Mouse (Mus musculus) liver, postnatal 0 days (tissue): ENCODE measurements around the gene Gm29797. TPM values are rescaled to one million over a fixed set of nuclear protein-coding genes. Genes with fewer than 3 reads are reported as not detected.

Experiments
- ATAC-seq: fragments of 200-750 bp; cut with Nextera tagmentation; 2 replicates; pipeline ENCODE4 v1.8.0; 2017; ENCODE audit warnings: mild to moderate bottlenecking, moderate library complexity
- DNase-seq: peaks from one replicate; pipeline ENCODE4 v3.0.0-alpha.2; 2016
- H3K27ac ChIP-seq: fragments of 300-500 bp; sonication (generic); 2 replicates; pipeline ENCODE4 v1.5.1; 2014; ENCODE audit warnings: antibody characterized with exemption, moderate library complexity, mild to moderate bottlenecking, low read depth
- H3K27me3 ChIP-seq: fragments of 300-500 bp; sonication (generic); 2 replicates; pipeline ENCODE4 v1.6.1; 2014; ENCODE audit warnings: low read length, control low read depth, mixed read lengths; ENCODE audit not compliant: insufficient read depth
- H3K36me3 ChIP-seq: fragments of 300-500 bp; sonication (generic); replicated peaks from 2 replicates; pipeline ENCODE4 v1.6.1; 2014; ENCODE audit warnings: mild to moderate bottlenecking, control low read depth, low read length, moderate library complexity, mixed read lengths; ENCODE audit not compliant: insufficient read depth
- H3K4me1 ChIP-seq: fragments of 300-500 bp; sonication (generic); 2 replicates; pipeline ENCODE4 v1.6.1; 2014; ENCODE audit warnings: antibody characterized with exemption, mild to moderate bottlenecking, control low read depth; ENCODE audit not compliant: insufficient read depth
- H3K4me2 ChIP-seq: fragments of 300-500 bp; sonication (generic); 2 replicates; pipeline ENCODE4 v1.6.1; 2014; ENCODE audit warnings: low read depth, mild to moderate bottlenecking, low read length, moderate library complexity, mixed read lengths
- H3K4me3 ChIP-seq: fragments of 300-500 bp; sonication (generic); 2 replicates; pipeline ENCODE4 v1.5.1; 2014; ENCODE audit warnings: low read depth, low read length
- H3K9ac ChIP-seq: fragments of 300-500 bp; sonication (generic); replicated peaks from 2 replicates; pipeline ENCODE4 v1.6.1; 2014; ENCODE audit warnings: mild to moderate bottlenecking, moderate library complexity
- H3K9me3 ChIP-seq: fragments of 300-500 bp; sonication (generic); 2 replicates; pipeline ENCODE4 v1.6.1; 2016; ENCODE audit warnings: mild to moderate bottlenecking, control low read depth, low read length, mixed read lengths
- CTCF ChIP-seq: sonication (generic); IDR thresholded peaks from 2 replicates; pipeline ENCODE4 v1.5.1; 2016; ENCODE audit warnings: antibody characterized with exemption, low read depth
- EP300 ChIP-seq: IDR thresholded peaks from 2 replicates; pipeline ENCODE4 v1.6.1; 2016; ENCODE audit warnings: antibody characterized with exemption, low read depth, mild to moderate bottlenecking
- WGBS: fragments of 180-500 bp; shearing (Covaris S2); extraction: QIAGEN DNeasy Blood & Tissue Kit; methylation state at CpG from one replicate; pipeline ENCODE4 v1.1.7; 2014; ENCODE audit not compliant: insufficient replicate concordance; 5-methylcytosine and 5-hydroxymethylcytosine counted together
- polyA plus RNA-seq: library from polyadenylated mRNA; unstranded; fragments of >200 nt; fragmentation: Nextera tagmentation; extraction: Ambion mirVana; gene quantifications from 2 replicates; pipeline ENCODE4 v1.2.1, GENCODE M21; 2015

Gm29797 gene
- not detected in 2 replicates for polyA plus RNA-seq

GRCm38 (mm10) chr2:181656734-181657133, at the start of gene Gm29797:
Gm29797 (plus strand) TSS chr2:181657034.
- Histone ChIP-seq H3K9ac (no peak within 1 kb of the TSS), H3K27me3 (no peaks in the 10 kb centered on the region), H3K4me2 (no peak within 1 kb of the TSS), H3K4me3 (no peak within 1 kb of the TSS), H3K36me3 (peaks cover 36% of the 10 kb centered on the region), H3K9me3 (no peaks in the 10 kb centered on the region), H3K4me1 (0 out of 2 replicates have a peak, but pooled peaks cover 4% of the 10 kb centered on the region), H3K27ac (no peak within 1 kb of the TSS)
- no peak for DNase-seq
- WGBS = 65% methylated on average over 3 of the region's 3 CpGs
- TF ChIP-seq CTCF (no peak), EP300 (no peak)
- ATAC-seq = no peak

GRCm38 (mm10) chr2:181618761-181619495, 37.9 kb upstream of the Gm29797 start:
- 85% methylated on average over 5 of the region's 5 CpGs for WGBS
- no peak for ATAC-seq

GRCm38 (mm10) chr2:181623401-181623800, 33.4 kb upstream of the Gm29797 start:
- Histone ChIP-seq H3K27me3 (no peaks in the 10 kb centered on the region), H3K9ac (no peak overlapping the region), H3K4me1 (no peaks in the 10 kb centered on the region), H3K4me3 (no peak overlapping the region), H3K9me3 (no peaks in the 10 kb centered on the region), H3K36me3 (peaks cover 24% of the 10 kb centered on the region), H3K27ac (no peak overlapping the region), H3K4me2 (no peak overlapping the region)
- DNase-seq (no peak), ATAC-seq (no peak)
- TF ChIP-seq EP300 = no peak
- TF ChIP-seq CTCF = peak; percentile 62

More at GRCm38 (mm10) chr2:181618761-181619495, 37.9 kb upstream of the Gm29797 start:
- H3K36me3 ChIP-seq = peaks cover 17% of the 10 kb centered on the region
- H3K27ac ChIP-seq = no peak overlapping the region
- no peak overlapping the region for H3K4me2 ChIP-seq
- H3K27me3 ChIP-seq = no peaks in the 10 kb centered on the region
- H3K4me1 ChIP-seq = no peaks in the 10 kb centered on the region; the same call in 1 of the 2 replicates
- H3K9ac ChIP-seq = no peak overlapping the region
- no peak overlapping the region for H3K4me3 ChIP-seq
- no peaks in the 10 kb centered on the region for H3K9me3 ChIP-seq
- no peak for TF ChIP-seq CTCF
- no peak for TF ChIP-seq EP300
- no peak for DNase-seq

GRCm38 (mm10) chr2:181628471-181628870, 28.4 kb upstream of the Gm29797 start:
- Histone ChIP-seq H3K27me3 (no peaks in the 10 kb centered on the region), H3K4me1 (no peaks in the 10 kb centered on the region), H3K27ac (no peak overlapping the region), H3K9me3 (no peaks in the 10 kb centered on the region), H3K4me3 (no peak overlapping the region), H3K9ac (no peak overlapping the region), H3K4me2 (no peak overlapping the region), H3K36me3 (peaks cover 34% of the 10 kb centered on the region)
- TF ChIP-seq EP300 (no peak), CTCF (no peak)
- no peak for DNase-seq
- no peak for ATAC-seq

- Histone ChIP-seq H3K9ac (no peak overlapping the region), H3K27ac (no peak overlapping the region), H3K4me2 (no peak overlapping the region), H3K9me3 (no peaks in the 10 kb centered on the region), H3K4me1 (no peaks in the 10 kb centered on the region), H3K36me3 (peaks cover 63% of the 10 kb centered on the region), H3K27me3 (no peaks in the 10 kb centered on the region), H3K4me3 (no peak overlapping the region)
- ATAC-seq = no peak
- TF ChIP-seq CTCF (no peak), EP300 (no peak)
- WGBS = 93% methylated on average over 6 of the region's 6 CpGs
- DNase-seq = no peak
These were observed 24.2 kb upstream of the Gm29797 start for GRCm38 (mm10) chr2:181632624-181633023.

GRCm38 (mm10) chr2:181635865-181636264, 21.0 kb upstream of the Gm29797 start:
- Histone ChIP-seq H3K4me1 (no peaks in the 10 kb centered on the region), H3K9ac (no peak overlapping the region), H3K27ac (no peak overlapping the region), H3K4me2 (no peak overlapping the region), H3K9me3 (no peaks in the 10 kb centered on the region), H3K27me3 (no peaks in the 10 kb centered on the region), H3K36me3 (peaks cover 62% of the 10 kb centered on the region), H3K4me3 (no peak overlapping the region)
- ATAC-seq = no peak
- TF ChIP-seq CTCF (no peak), EP300 (no peak)
- 86% methylated on average over 3 of the region's 3 CpGs for WGBS
- no peak for DNase-seq
